Mouse (Mus musculus): Measurements from ENCODE around the gene Vps13c.

Gene Vps13c

DNA sequence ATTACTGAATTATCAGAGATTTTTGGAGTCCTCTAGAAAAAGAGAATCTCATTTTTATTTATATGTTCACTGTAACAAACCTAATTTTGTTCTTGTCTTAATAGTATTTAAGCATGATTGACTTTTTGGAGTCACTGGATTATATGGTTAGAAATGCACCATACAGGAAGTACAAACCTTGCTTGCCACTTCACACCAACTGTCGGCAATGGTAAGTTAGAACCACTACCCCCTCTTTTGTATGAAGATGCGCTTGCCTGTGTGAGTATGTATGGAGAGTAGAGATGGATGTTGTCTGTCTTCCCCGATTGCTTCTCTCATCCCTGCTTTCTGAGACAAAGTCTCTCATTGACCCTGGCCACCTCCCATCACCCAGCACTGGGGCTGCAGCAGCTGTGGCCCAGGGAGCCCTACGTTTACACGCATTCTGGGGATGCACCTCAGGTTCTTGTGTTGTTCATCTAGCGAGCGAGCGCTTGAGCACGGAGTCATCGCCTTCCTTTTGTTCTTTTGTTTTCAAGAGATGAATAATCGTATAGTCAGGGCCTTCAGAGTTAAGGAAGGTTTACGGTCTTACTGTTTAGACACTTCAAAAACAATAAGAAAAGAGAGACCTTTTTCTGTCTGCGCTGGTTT is 43.3 kb downstream of the Vps13c start:
- no peak for DNase-seq

DNA sequence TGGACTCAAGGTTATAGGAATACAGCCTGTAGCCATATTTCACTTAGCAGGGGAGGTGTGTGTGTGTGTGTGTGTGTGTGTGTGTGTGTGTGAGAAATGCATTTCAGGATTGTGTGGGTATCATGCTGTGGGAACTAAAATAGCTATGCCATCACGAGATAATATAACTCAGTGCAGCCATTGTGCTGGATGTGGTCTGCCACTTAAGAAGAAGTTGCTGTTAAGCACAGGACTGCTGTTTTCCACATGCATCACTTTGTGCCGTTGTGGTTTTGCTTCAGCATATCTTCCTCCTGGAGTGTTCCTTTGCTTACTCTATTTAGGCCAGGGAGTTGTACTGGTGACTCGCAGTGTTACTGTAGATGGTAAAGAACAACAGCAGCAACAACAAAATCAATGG is 43.9 kb downstream of the Vps13c start:
- DNase-seq: no peak

DNA sequence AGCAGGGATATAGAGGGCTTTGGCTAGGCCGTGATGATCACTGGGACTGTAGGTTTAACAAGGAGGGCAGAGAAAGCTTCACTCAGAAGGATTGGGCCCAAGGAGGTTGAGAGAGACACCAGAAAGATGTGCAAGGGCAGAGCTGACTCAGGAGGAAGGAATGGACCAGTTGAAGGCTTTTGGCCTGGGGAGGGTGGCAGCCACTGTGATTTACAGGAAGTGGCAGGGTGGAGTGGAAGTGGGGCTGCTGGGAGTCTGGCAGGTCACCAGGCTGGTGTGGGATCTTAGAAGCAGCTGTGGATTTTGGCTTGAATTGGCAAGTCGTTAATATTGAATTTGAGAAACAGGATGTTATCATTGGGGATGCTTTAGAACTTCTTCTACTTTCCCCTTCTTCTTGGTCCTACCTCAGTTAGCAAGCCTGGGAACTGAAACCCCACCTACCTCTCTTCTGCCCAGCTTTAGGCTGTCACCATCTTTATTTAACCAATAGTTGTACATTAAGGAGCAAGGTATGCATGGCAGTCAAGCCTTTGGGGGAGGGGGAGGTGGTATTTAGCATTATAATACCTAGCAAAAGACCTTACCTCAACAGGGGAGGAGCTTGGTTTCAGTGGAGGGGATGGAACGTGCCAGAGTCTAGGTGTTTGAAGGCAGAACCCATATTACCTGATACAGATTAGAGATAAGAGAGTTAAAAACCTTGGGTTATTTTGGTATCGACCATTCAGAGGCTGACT is 47.0 kb downstream of the Vps13c start:
- no peak for DNase-seq

DNA sequence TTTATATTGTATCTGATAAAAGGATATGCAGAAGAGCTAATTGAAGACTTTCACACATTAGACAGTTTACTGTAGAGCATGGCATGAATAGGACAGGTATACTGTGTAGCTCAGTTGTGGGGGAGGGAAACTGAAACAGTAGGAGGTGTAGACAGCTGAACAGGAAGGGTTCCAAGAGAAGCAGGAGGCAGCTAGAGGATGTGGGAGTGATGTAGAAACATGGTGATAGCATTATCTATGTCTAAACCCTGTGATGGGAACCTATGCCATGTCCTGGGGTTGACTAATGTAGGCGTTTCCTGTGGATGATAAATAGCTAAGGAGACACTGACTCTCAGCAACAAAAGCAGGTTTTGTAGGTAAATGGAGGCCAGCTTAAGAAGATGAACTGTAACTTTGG is 53.3 kb downstream of the Vps13c start:
- DNase-seq: no peak

DNA sequence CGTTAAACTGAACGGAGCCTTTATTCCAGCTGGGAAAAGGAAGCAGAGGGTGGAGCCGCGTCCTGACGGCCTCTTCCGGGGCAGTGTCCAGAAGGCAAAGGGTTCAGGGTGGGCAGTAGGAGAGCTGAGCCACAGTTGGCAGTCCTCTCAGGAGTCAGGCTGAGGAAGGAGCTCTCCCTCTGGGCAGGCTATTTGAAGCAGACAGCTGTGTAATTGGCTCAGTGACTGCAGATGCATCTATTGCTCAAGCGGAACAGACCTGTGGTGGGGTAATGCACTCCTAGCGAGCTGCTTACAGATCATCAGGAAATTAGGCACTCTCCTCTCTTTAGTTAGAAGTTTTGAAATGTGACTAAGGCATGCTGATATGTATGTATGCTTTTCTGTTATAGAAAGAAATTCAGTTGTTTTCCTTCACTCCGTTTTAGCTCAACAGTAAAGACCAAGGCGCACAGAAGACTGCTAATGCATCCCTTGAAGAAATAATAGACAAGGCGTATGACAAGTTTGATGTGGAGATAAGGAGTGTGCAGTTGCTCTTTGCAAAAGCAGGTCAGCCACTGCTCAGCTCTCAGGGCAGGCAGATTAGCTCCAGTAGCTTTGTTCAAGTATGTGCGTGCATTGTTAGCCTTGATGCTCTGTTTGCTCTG is 56.6 kb downstream of the Vps13c start:
- no peak for DNase-seq

DNA sequence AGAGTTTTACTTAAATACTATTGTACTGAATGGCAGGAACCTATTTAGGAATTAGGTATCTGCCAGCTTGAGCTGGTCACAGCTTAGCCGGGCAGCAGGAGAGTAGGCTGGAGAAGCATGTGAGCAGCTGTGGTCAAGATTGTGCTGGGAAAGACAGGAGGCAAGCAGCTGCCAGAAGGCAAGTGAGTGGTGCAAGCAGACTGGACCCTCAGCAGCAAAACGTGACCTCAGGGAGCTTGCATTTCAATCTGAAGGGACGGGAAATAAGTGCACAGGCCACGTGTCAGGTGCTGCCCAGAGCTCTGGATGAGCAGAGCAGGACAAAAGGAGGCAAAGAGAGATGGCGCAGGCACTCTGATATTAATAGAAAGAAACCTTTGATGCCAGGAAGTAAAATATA is 60.2 kb downstream of the Vps13c start:
- DNase-seq: no peak

DNA sequence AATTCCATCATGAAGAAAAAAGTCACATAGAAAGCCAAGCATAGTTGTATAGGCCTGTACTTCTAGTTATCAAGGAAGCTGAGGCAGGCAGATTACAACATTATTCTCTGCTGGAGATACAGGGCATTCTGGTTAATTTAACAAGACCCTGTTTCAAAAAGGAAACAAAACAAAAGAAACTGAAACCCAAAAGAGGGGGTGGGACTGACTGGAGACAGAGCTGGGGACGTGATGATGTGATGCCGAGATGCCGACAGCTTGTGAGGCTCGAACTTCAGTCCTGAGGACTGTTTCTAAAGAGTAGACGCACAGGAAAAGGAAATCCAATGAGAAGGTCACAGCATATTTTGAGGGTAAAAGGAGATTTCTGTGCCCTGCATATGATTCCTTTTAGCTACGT is 64.2 kb downstream of the Vps13c start:
- no peak for DNase-seq

DNA sequence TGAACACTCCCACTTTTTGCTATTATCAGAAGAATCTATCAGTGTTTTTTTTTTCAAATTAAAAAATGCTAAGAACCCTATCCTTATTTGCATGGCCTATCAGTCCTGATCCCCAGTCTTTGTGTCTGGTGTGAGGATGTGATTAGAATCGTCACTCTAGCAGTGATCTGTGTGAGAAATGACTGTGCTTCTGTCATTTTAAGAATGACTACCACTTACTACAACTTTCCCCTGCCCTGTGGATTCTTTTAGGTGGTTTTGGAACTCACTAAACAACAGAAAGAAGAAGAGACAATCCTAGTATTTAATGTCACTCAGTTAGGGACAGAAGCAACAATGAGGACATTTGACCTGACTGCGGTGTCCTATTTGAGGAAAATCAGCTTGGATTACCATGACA is 65.3 kb downstream of the Vps13c start:
- DNase-seq: no peak

DNA sequence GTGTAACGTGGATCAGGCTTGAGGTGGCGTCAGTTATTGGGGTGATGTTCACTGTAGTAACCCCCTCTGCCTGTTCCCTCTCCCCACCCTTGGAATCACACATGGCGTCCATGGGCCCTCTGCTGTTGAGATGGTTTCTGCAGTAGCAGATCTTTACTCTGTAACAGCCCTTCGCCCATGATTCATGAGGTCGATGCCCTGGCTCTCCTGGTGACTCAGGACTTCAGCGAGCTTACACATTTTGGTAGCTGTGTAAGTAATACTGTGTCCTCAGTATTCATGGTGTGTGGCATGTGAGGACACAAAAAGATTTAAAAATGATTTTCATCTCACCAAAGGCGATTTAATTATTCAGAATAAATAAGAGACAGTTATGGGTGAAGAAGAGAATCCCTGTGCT is 74.5 kb downstream of the Vps13c start:
- no peak for DNase-seq

DNA sequence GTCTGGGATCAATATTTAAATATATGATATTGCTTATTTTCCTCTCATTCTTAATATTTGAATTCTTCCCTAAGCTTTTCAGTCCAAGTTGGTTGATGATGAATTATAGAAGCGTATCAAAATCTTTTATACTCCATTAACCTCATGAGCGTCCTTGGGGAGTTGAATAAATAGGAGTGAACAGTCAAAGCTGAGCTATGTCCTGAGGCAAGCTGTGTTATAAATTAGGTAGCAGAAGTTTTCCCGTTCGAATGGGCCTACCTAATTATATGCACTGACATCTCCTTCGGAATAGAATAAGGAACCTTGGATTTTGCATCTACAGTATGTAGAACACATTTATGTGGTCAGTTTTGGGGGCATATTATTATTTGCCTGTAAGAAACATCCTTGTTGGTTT is 82.2 kb downstream of the Vps13c start:
- no peak for DNase-seq

DNA sequence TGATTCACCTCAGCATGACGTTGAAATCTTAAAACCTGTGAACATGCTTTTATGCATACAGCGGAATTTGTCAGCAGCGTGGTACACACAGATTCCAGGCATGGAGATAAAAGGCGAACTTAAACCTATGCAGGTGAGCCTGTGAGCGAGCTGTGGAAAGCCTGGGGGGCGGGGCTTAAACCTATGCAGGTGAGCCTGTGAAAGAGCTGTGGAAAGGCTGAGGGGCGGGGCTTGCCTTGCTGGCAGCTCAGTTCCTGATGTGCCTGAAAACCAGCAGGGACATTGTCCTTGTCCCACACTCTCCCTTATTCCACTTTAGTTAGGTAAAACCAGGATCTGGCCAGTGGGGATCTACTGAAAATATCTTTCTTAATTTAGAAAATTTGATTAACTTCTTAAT is 90.4 kb downstream of the Vps13c start:
- DNase-seq: no peak

DNA sequence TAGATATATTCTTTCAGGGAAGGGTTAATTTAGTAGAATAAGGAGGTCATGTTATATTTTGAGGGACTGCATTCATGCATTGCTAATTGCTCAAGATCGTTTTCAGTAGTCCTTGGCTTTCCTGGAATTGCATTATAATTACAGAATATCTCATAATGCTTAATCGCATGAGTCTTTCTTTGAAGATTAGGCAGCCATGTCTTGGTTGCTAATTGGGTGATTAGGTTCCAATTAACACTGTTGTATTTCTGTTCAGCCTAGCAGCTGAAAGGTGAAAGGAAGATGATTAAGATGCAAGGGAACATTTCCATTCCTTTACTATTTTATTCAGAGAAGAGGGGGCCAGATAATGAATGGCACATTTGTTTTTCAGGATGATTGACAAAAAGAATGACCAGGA is 97.1 kb downstream of the Vps13c start:
- no peak for DNase-seq

DNA sequence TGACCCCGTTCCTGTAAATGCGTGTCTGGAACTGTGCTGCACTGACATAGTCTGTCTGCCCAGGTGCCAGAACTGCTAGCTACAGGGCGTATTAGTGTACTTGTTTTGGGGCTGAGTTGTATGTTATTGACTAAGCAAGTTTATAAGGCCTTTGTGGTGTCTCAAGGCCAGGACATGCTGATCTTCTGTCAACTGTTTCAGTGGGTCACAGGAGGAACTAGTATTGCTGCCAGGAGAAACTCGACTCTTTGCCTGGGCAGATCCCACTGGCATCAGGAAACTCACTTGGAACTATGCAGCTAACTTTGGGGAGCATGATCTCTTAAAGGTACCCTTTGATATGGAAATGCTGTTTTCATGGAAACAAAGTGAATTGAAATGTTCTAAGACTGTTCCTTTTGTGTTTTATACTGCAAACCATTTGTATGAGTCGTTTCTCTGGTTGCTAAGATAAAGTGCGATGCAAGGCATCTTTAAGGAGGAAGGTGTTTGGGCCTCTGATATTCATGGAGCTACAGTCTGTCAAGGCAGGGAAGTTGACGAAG is 115.3 kb downstream of the Vps13c start:
- DNase-seq: no peak

DNA sequence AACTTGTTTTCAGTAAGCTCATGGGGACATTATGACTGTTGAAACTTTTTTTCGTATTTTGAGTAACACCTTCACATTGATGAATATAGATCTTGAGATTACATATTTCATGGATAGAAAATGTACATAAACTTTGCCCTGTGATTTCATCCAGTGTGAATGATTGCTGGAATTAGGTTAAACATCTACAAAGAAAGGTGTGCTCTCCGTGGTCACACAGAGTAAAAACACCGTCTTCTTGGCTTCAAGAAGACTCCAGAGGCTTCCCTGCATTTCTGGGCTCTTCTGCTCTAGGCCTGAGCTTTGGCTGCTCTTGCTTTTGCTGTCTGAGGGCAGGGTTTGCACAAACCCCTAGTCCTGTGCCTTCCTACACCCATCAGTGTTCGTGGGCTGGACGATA is 121.8 kb downstream of the Vps13c start:
- no peak for DNase-seq

DNA sequence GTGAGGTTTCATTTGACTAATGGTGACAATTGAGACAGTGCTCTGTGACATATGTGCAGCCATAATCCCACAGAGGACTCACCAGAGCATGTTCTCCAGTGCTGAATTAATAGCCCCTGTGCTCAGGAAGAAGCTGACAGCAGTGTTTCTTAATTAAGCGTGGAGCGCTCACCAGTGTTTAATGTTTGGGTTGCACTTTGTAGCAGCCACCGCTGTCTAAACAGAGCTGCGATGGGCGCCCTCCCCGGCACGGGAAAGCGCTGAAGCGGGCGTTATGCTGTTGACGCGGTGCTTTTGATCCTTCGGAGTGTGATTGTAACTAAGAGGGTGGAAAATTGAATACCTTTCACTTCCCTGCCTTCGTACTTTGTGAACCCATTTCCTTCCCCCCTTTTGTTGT is 125.7 kb downstream of the Vps13c start:
- no peak for DNase-seq

DNA sequence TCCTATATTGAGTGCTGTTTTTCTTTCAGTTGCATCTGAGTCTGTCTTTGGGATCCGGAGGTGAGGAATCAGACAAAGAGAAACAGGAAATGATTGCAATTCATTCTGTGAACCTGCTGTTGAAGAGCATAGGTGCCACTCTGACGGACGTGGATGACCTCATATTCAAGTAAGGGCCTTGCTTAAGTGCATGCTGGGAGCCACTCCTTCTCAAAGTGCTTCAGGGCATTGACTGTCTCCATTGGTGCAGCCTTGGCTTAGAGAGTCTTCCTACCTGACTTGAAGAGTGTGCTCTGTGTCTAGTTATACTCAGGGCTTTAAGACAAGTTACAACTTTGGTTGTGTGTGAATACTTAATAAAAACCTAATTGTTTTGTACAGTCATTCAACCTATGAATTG is 126.8 kb downstream of the Vps13c start:
- DNase-seq: no peak

DNA sequence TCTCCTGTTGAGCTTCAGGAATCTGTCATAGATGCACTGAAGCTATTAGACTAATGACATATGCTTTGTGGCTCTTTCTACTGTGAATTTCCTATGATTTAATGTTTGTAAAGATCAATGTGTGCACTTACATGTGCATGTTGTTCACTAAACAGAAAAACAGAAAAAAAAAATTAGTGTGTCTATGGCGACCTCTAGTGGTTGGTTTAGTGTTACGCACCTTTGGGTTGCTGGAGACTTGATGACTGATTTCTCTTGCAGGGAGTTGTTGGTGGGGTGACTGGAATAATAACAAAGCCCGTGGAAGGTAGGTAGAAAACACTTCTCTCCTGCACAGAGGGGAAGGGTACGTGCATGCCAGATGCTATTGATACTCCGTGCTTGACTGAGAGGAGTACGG is 133.3 kb downstream of the Vps13c start:
- DNase-seq: peak; percentile 12 to 30

DNA sequence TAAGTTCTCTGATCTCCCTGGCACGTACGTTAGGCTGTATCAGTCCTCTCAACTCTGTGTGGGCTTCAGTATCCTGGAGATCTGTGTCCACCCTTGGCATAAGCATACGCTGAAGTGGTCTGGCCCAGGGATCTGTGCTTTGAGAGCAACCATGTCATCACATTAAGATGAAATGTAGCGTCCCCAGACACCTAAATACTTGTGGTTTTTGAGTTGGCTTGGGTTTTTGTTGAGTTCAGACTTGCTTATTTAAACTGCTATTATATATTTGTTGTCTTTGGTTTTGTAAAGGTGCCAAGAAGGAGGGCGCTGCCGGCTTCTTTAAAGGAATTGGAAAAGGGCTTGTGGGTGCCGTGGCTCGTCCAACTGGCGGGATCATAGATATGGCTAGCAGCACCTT is 135.3 kb downstream of the Vps13c start:
- no peak for DNase-seq

DNA sequence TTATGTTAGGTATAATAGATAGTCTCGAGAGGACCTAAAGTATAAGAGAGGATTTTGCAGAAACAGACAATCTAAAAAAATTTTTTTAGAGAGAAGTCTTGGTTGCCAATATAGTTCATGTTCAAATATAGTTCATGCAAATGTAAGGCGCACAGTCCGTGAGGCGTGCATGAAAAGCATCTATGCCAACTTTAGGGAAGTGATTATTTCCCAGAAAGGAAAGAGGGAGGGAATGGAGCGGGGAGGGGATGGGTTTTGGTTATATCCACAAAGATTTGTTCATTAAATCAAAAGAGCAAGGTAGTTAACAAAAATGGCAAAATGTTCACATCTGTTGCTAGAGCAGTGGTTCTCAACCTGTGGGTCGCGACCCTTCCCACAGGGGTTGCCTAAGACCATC is 166.4 kb downstream of the Vps13c start:
- DNase-seq: no peak

DNA sequence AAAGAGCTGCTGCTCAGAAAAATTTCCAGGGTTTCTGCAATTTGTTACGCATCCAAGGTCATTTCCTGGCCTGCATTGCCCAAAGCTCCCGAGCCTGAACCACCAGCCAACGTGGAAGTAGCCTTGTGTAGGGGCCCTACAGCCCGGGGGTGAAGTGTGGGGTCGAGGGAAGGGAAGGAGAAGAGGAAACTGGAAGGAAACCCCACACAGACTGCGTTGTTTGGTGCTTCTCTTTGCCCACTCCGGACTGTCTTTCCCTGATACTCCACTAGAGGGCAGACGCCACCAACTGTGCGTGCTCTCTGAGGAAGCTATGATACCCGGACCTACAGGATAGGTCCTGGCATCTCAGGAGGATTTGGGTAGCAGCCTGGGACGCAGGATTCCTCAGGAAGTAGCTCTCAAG is 174.8 kb downstream of the Vps13c start:
- DNase-seq: peak; percentile 92 to 93

DNA sequence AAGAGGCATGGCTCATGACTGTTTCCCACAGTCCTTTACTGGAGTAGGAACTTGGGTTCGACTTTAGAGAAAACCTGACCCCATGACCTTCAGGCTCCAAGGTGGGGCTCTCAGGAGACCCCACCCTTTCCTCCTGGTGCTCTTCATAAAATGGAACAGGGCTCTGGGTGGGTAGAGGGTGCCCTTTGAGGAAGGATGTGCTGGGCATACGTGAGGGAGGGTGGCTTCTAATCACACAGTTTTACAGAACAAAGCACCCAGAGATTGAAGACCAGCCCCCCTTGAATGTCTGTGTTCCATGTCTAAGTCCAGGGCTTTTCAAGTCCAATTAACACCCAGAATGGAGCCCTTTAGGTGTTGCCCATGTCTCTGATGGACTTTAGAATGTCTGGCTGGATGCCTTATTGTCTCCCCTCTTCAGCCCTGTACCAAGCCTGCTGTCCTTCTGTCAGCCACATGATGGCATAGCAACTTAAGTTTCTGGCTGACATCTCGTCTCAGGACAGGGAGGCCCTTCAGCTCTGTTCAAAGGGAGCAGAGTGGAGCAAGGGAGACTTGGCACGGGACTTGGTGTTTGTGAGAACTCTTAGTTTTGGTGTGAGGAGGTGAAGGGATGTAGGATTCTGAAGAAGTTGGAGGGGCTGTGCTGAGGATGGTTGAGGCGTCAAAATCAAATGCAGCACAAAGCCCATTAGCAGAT is 176.2 kb downstream of the Vps13c start:
- peak; percentile 82 for DNase-seq

DNA sequence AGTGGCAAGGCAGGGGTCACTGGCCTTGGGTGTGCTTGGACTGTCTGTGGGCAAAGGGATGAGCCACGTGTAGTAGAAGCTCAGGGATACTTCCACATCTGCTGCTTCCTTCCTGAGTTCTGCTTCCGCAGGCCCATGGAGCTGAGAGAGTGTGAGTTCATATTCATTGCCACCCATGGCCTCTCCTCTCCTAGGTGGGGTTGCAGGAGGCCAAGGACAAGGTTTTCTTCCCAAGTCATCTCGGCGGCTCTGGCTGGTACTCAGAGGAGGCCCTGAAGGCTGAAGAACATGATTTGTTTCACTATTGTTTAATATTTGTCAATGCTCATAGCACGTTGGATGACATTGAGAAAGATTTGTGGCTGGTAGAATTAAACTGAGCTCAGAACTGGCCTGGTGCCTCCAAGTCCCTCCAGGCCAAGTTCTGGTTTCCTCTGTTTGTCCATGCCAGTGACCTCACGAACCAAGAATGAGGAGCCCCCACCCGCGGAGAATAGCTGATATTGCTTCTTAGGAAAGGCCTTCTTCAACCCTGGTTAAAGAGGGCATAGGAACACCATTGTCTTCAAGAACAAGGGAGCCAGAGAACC is 180.7 kb downstream of the Vps13c start:
- no peak for DNase-seq
